Mouse (Mus musculus) embryo, embryonic 11 days (tissue): ENCODE measurements around the gene Atp8a1.
A peak's percentile ranks its signal among the peaks of the same experiment; 100 is the strongest.

ENCODE experiments used
- DNase-seq: peaks from one replicate; pipeline ENCODE4 v3.0.0-alpha.2; 2015

The Atp8a1 gene

DNA sequence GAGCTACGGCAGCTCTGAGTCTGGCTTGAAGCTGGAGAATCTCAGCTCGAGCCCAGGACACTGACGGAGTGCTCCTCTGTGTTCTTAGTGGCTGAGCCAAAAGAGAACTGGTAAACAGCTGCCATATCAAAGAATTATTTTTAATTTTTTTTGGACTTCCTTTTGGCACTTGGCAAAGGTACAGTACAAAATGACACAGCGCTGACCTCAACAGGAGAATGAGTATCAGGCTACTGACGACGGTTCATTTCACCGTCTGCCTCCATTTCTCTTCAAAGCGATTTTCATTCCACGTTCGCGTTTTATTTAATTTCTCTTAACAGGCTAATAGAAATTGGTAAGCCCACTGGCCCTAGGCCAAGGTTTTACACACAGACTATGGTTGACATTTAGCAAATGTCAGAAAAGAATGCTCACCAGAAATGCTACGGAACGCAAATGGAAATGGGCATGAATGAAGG, 177.8 kb downstream of the Atp8a1 start:
- DNase-seq = no peak

GRCm38 (mm10) chr5:67662715-67663114, 184.5 kb downstream of the Atp8a1 start:
- no peak for DNase-seq

- DNase-seq = no peak
Measured at GRCm38 (mm10) chr5:67659864-67660263, 187.4 kb downstream of the Atp8a1 start.

DNA sequence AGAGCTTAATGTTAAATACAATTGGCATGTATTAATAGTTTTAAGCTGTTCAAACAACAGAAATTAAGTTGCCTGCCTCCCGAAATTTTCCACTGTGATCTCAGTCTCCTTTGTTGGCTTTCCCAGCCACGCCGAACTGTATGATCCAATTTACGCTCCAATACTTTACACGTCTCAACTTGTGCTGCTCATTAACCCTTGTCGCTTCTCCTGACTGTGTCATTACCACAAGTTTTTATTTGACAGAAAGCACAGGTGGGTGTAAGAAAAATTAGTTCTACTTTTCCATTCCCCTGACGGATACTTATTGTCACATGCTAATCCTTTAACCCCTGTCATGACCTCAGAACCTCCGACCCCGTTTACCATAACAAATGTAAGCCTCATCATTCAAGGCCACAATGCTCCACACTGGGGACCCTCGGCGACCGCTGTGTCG, 190.4 kb downstream of the Atp8a1 start:
- DNase-seq = peak; percentile 69

DNA sequence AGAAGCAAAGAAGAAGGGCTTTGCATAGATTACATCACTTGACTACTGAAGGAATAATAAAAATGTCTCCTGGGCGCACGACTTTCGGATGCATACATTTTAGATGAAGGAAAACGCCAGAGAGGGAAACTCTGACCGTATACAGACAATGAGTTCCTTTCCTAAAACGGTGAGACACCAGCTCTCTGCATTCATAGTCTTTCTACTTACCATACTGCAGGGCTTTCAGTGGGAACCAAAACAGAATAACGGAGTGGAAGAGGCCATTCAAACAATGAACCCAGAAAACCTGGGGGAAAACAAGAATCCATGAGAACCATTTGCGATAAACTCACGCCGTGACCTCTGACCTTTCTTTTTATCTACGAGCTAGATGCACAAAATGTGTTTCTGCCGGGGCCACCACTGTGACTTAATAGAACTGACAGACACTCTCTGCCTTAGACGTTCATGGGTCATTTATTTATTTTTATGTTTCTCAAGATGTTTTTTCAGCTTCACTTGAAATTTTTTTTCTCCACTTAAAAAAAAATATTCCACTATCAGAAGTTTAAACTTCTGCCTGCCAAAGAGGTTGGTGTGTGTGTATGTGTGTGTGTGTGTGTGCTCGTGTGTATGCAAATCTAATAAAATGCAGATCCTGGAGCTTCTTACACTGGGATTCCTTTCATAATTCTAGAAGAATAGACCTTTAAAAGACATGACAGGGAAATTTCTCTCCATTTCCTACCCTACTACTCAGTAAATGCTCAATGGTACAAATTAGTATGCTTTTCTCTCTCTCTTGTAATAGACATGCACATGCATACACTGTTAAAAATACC, 191.3 kb downstream of the Atp8a1 start:
- DNase-seq = peak; percentile 61

DNA sequence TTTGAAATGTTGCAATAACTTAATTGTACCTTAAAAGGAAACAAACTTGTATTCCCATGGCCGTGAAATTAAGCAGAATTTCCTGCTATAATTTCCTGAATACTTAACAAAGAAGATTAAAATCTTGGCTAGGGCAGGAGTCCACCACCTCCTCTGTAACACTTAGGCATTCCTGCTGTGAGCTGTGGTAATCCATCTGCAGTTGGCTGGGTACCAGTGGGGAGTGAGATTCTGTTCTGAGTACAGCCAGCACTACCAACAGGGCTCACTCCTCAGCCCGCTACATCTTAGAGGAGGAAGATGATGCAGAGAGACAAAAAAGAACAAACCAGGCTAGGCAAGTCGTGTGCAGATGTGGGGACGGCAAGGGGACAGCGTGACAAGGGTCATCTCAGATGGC, 192.7 kb downstream of the Atp8a1 start:
- no peak for DNase-seq

DNA sequence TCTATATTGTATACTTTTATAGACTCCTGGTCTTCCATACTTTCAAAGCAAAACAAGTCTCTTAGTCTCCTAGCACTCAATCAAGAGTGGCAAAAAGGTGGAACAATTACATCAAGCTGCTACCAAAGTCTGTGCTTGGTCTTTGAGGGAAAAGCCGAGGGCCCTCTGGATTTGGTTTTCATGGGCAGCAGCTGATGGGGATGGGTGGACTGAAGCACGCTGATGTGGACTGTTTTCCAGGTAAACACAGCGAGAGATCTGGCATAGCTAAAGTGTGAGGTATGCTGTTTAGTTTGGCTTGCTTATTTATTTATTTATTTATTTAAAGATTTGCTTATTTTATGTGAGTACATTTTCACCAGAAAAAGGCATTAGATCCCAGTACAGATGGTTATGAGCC, 193.7 kb downstream of the Atp8a1 start:
- DNase-seq = no peak

DNA sequence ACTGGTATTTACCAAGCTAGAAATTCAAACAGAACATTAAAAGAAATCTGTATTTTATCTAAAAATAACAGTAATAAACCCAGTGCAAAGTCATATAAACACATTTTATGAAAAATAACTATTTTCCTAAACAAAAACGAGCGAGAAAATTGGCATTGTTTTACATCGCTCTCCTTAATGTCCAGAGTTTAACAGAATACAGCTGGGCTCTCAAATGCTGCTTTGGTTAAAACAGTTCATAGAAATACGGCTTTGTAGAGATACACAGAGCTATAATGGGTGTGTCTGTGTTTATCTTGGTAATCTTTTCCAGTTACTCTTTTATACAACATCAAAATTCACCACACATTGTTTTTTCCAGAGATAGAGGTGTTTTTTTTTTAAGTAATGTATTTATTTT, 194.8 kb downstream of the Atp8a1 start:
- DNase-seq = no peak

DNA sequence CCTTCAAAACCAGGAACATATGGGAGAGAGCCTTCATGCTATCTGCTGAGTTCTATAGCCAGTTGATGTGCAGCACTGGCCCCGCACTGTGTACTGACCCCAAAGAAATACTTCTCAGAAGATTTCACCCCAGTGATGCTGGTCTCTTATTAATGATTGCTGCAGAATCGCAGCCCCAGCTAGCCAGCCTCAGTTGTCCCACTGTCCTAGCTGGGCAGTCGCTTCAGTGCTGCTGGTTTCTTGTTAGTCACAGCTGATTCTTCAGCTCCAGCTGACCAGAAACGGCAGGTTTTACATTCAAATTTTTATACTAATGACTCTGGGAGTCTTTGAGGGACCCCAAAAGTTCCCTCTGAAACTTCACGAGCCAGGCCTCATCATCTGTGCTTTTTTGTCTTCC, 197.2 kb downstream of the Atp8a1 start:
- no peak for DNase-seq

- no peak for DNase-seq
Measured at GRCm38 (mm10) chr5:67649156-67649555, 198.1 kb downstream of the Atp8a1 start.

DNA sequence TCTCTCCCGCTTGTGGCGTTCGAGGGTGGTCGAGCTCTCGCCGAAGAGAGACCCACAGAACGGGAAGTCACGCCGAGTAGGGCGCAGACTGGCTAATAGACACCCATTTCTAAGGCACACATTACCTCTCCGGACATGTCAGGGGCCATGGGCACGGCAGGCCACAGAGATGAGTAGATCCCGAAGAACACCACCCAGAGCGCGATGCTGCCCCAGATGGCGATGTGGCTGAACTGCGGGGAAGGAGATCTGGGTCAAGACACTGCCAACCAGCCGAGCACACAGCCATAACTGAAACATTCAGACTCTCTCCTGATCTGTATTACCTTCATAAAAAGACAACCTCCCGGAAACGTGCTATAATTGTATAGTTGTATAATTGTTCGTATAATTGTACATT, 199.7 kb downstream of the Atp8a1 start:
- peak; percentile 44 for DNase-seq

DNA sequence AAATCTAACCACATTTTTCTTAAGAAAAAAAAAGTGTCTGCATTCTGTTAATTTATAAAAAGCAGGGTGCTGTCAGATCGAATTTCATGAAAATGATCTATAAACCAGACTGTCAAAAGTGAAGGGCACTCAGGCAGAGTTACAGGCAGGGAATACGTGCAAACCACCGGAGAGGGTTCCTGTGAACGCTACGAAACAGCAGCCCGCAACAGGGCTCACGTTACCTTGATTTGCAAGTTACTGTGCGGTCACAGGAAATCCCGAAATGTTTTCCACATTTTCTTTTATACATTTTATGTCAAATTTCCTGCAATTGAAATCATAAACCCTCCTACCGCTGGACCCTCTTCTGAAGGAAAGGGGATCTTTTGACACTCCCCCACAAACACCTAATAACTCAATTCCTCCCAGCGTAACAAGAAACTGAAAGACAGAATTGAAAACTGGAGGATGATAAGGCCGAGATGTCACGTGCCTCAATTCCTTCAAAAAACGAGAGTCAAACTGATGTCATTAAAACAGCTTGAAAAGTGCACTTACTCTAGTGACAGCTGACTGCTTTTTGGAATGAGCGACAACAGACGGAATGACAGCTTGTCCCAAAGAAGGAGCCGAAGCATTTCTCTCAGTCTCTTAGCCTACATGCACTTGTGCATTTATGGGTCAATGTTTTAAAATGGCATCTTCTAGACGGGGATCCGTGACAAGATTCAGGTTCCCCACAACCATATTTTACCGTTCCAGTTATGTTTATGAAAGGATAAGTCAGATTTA, 200.3 kb downstream of the Atp8a1 start:
- peak; percentile 25 for DNase-seq

- DNase-seq = no peak
Measured at GRCm38 (mm10) chr5:67643537-67644255, 203.5 kb downstream of the Atp8a1 start.

DNA sequence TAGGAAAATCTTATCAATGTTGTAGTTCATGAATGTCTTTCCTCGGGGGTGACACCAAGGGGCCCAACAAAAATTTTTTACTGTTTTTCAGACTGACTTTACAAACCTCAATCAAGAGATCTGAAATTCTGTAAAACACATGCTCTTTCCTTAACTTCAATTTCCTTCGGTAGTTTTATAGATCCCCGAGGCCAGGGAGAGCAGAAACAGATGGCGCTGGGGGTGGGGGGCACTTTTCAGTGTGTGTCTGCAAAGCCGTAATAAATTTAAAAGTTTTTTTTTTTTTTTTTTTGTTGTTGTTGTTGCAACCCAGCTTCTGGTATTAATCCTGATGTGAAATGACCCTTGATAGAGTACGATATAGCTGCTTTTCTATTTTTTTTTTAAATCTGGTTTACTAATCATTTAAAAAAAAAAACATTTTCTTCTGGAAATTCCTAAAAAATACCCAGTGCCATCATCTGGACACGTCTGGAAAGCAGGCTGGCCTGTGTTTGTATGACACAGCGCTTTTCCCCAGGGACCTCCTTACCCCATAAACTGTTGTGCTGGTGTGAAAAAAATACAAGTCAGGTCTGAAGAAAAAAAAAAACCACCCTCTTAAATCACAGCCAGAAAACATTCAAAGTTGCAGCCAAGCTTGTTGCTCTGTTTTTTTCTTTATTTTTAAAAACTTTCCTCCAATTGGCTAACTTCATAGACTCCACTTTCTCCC, 205.7 kb downstream of the Atp8a1 start:
- peak; percentile 60 for DNase-seq

DNA sequence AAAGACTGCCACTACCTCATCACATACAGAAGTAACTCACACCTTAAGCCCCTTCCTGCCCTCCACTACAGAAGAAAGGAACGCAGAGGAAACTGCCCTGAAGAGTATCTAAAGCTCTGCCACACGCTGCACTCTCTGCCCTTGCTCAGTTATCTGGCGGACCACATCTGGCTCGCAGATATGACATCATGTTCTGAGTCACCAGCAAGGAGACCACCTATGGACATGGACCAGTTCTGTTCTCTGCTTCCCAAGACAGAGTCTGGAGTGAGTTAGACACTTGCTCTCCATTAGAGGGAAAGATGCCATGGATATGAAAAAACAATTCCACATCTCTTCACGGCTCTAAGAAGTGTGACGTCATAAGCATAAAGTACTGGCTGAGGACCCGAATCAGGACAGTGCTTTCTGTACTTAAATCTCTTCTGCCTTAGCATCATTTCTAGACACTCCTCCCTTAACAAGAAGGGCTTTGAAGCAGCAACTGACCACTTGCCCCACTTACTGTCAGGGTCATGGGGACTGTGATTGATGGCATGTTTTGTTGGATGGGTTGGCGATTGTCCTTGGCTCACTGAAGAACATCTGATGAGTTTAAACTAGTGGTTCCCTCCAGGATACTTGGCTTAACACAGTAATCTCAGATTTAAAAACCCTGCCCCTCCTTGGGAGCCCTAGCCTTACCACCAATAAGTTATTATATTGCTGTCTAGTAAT, 206.5 kb downstream of the Atp8a1 start:
- DNase-seq = peak; percentile 31

- peak; percentile 30 for DNase-seq
Measured at GRCm38 (mm10) chr5:67634339-67634738, 212.9 kb downstream of the Atp8a1 start.

- peak; percentile 53 for DNase-seq
Measured at GRCm38 (mm10) chr5:67633831-67634268, 213.4 kb downstream of the Atp8a1 start.

- peak; percentile 49 for DNase-seq
Measured at GRCm38 (mm10) chr5:67633138-67633782, 214.0 kb downstream of the Atp8a1 start.

- no peak for DNase-seq
Measured at GRCm38 (mm10) chr5:67631261-67631660, 216.0 kb downstream of the Atp8a1 start.

DNA sequence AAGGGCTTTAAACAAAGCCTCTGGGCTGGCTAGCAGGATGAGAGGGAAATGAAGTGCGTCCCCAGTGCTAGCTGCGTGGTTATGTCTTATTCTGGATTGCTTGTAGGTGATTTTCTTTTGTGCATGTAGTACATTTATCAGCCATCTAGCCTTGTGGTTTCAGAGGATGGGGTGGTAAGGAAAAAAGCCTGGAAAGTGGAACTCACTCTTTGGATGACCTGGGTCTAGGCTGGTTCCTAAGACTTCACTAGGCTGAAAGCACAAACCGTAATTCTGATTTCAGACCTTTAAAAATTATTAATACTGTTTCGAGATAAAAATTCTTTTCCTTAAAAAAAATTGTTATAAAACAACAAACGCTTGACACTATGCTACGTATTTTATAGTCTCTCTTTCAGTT, 217.4 kb downstream of the Atp8a1 start:
- DNase-seq = no peak

DNA sequence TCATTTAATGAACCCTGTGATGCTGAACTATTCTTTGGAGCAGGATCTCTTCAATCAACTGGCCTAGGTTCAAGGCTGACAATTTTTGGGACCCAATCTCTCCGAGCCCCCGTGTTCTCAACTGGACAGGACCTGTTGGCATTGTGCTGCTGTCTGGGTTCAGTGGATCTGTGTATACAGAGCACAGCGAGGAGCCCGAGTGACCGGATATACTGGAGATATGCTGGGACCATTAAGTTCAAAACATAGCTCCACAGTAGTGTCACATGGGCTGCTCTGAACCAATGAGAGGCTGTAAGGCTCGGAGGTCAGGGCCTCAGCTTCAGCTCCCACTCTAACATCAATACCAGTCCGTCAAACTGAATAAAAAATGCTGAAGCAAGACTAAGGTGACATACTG, 217.8 kb downstream of the Atp8a1 start:
- DNase-seq = no peak
